Mouse (Mus musculus): ENCODE measurements around the gene Psma6. TPM values are rescaled to one million over a fixed set of nuclear protein-coding genes. Genes with fewer than 3 reads are reported as not detected.

The Psma6 gene
- polyA plus RNA-seq, 1 experiment: 20.1 TPM

GRCm38 (mm10) chr12:55385931-55386330 is 1.9 kb downstream of the Psma6 start:
- Histone ChIP-seq H3K27me3 (ENCODE audit: control insufficient read depth, insufficient read depth, low read length) (no peaks in the 10 kb centered on the region), H3K27ac (ENCODE audit: insufficient read depth, low read length) (no peak overlapping the region; the same call in 1 of the 2 replicates), H3K4me3 (ENCODE audit: extremely low read depth, insufficient read depth, insufficient read length) (no peak overlapping the region), H3K36me3 (ENCODE audit: control insufficient read depth, insufficient read depth, low read length) (no peaks in the 10 kb centered on the region), H3K4me1 (ENCODE audit: control insufficient read depth, insufficient read depth, insufficient read length) (peaks cover 23% of the 10 kb centered on the region; the same call in 1 of the 2 replicates)
- 73% methylated on average over 6 of the region's 6 CpGs for WGBS
- TF ChIP-seq POLR2A (IDR thresholded peaks at IDR 0.05; ENCODE audit: low read depth, low read length): no peak
- no peak for TF ChIP-seq CTCF (IDR thresholded peaks at IDR 0.05; ENCODE audit: extremely low read depth, insufficient read depth, insufficient read length, insufficient replicate concordance)
- no peak for DNase-seq (ENCODE audit: low read depth in 1 of 2, low spot score in 2 of 2)

GRCm38 (mm10) chr12:55386456-55386855 is 2.4 kb downstream of the Psma6 start:
- no peak for DNase-seq (ENCODE audit: low read depth in 1 of 2, low spot score in 2 of 2)
- TF ChIP-seq POLR2A (IDR thresholded peaks at IDR 0.05; ENCODE audit: low read depth, low read length) (no peak), CTCF (IDR thresholded peaks at IDR 0.05; ENCODE audit: extremely low read depth, insufficient read depth, insufficient read length, insufficient replicate concordance) (no peak)
- H3K27ac ChIP-seq (ENCODE audit: insufficient read depth, low read length): 0 out of 2 replicates have a peak overlapping the region, but pooled peaks have one; percentile 28
- no peaks in the 10 kb centered on the region for H3K27me3 ChIP-seq (ENCODE audit: control insufficient read depth, insufficient read depth, low read length)
- H3K4me1 ChIP-seq (ENCODE audit: control insufficient read depth, insufficient read depth, insufficient read length): peaks cover 25% of the 10 kb centered on the region; the same call in 1 of the 2 replicates
- H3K36me3 ChIP-seq (ENCODE audit: control insufficient read depth, insufficient read depth, low read length): no peaks in the 10 kb centered on the region
- 88% methylated on average over 9 of the region's 9 CpGs for WGBS
- H3K4me3 ChIP-seq (ENCODE audit: extremely low read depth, insufficient read depth, insufficient read length): no peak overlapping the region

- Histone ChIP-seq H3K4me1 (ENCODE audit: control insufficient read depth, insufficient read depth, insufficient read length) (peaks cover 28% of the 10 kb centered on the region; the same call in 1 of the 2 replicates), H3K4me3 (ENCODE audit: extremely low read depth, insufficient read depth, insufficient read length) (no peak overlapping the region), H3K27me3 (ENCODE audit: control insufficient read depth, insufficient read depth, low read length) (no peaks in the 10 kb centered on the region), H3K27ac (ENCODE audit: insufficient read depth, low read length) (no peak overlapping the region), H3K36me3 (ENCODE audit: control insufficient read depth, insufficient read depth, low read length) (no peaks in the 10 kb centered on the region)
- no peak for DNase-seq (ENCODE audit: low read depth in 1 of 2, low spot score in 2 of 2)
- 49% methylated on average over 7 of the region's 7 CpGs for WGBS
- TF ChIP-seq POLR2A (IDR thresholded peaks at IDR 0.05; ENCODE audit: low read depth, low read length): no peak
- no peak for TF ChIP-seq CTCF (IDR thresholded peaks at IDR 0.05; ENCODE audit: extremely low read depth, insufficient read depth, insufficient read length, insufficient replicate concordance)
These were observed 3.2 kb downstream of the Psma6 start for GRCm38 (mm10) chr12:55387083-55387787.

- Histone ChIP-seq H3K36me3 (ENCODE audit: control insufficient read depth, insufficient read depth, low read length) (no peaks in the 10 kb centered on the region), H3K27ac (ENCODE audit: insufficient read depth, low read length) (peak overlapping the region; percentile 61), H3K27me3 (ENCODE audit: control insufficient read depth, insufficient read depth, low read length) (no peaks in the 10 kb centered on the region), H3K4me3 (ENCODE audit: extremely low read depth, insufficient read depth, insufficient read length) (no peak overlapping the region), H3K4me1 (ENCODE audit: control insufficient read depth, insufficient read depth, insufficient read length) (peaks cover 32% of the 10 kb centered on the region; the same call in 1 of the 2 replicates)
- no peak for TF ChIP-seq POLR2A (IDR thresholded peaks at IDR 0.05; ENCODE audit: low read depth, low read length)
- TF ChIP-seq CTCF (IDR thresholded peaks at IDR 0.05; ENCODE audit: extremely low read depth, insufficient read depth, insufficient read length, insufficient replicate concordance): no peak
- DNase-seq (ENCODE audit: low read depth in 1 of 2, low spot score in 2 of 2): no peak
- WGBS: 33% methylated on average over 11 of the region's 11 CpGs
These were observed 3.9 kb downstream of the Psma6 start for GRCm38 (mm10) chr12:55387788-55388465.

GRCm38 (mm10) chr12:55388478-55388877 is 4.5 kb downstream of the Psma6 start:
- H3K27ac ChIP-seq (ENCODE audit: insufficient read depth, low read length): peak overlapping the region; percentile 61
- peak; percentile 71 to 85 for DNase-seq (ENCODE audit: low read depth in 1 of 2, low spot score in 2 of 2)
- WGBS: 8% methylated on average over 6 of the region's 6 CpGs
- no peak overlapping the region for H3K4me3 ChIP-seq (ENCODE audit: extremely low read depth, insufficient read depth, insufficient read length)
- no peaks in the 10 kb centered on the region for H3K36me3 ChIP-seq (ENCODE audit: control insufficient read depth, insufficient read depth, low read length)
- H3K27me3 ChIP-seq (ENCODE audit: control insufficient read depth, insufficient read depth, low read length): no peaks in the 10 kb centered on the region
- TF ChIP-seq POLR2A (IDR thresholded peaks at IDR 0.05; ENCODE audit: low read depth, low read length) (no peak), CTCF (IDR thresholded peaks at IDR 0.05; ENCODE audit: extremely low read depth, insufficient read depth, insufficient read length, insufficient replicate concordance) (peak; percentile 24; the same call in 1 of the 2 replicates)
- peaks cover 33% of the 10 kb centered on the region; the same call in 1 of the 2 replicates for H3K4me1 ChIP-seq (ENCODE audit: control insufficient read depth, insufficient read depth, insufficient read length)

GRCm38 (mm10) chr12:55389132-55390081 is 5.4 kb downstream of the Psma6 start:
- DNase-seq (ENCODE audit: low read depth in 1 of 2, low spot score in 2 of 2): peak; percentile 36 to 49
- H3K4me3 ChIP-seq (ENCODE audit: extremely low read depth, insufficient read depth, insufficient read length): no peak overlapping the region
- 11% methylated on average over 17 of the region's 17 CpGs for WGBS
- no peaks in the 10 kb centered on the region for H3K27me3 ChIP-seq (ENCODE audit: control insufficient read depth, insufficient read depth, low read length)
- no peak for TF ChIP-seq POLR2A (IDR thresholded peaks at IDR 0.05; ENCODE audit: low read depth, low read length)
- TF ChIP-seq CTCF (IDR thresholded peaks at IDR 0.05; ENCODE audit: extremely low read depth, insufficient read depth, insufficient read length, insufficient replicate concordance): no peak
- H3K4me1 ChIP-seq (ENCODE audit: control insufficient read depth, insufficient read depth, insufficient read length): peaks cover 33% of the 10 kb centered on the region; the same call in 1 of the 2 replicates
- H3K27ac ChIP-seq (ENCODE audit: insufficient read depth, low read length): peak overlapping the region; percentile 67
- H3K36me3 ChIP-seq (ENCODE audit: control insufficient read depth, insufficient read depth, low read length): no peaks in the 10 kb centered on the region

All from spleen, adult 2 months (tissue).